Mouse (Mus musculus) limb, embryonic 13.5 days (tissue): ENCODE measurements around the gene Pdpr. TPM values are rescaled to one million over a fixed set of nuclear protein-coding genes. Genes with fewer than 3 reads are reported as not detected.
"Not testable (repeated sequence)": the region's sequence is repeated elsewhere in the genome, so short reads cannot be mapped to it uniquely, and the experiment has no call there.

ENCODE experiments used
- ATAC-seq: fragments of 200-750 bp; cut with Nextera tagmentation; 2 replicates; pipeline ENCODE4 v1.8.0; 2017; ENCODE audit warnings: low read depth, moderate number of reproducible peaks, moderate TSS enrichment; ENCODE audit not compliant: low FRiP score
- H3K27ac ChIP-seq: fragments of 300-500 bp; sonication (generic); 2 replicates; pipeline ENCODE4 v1.5.1; 2015; ENCODE audit warnings: inconsistent platforms, mild to moderate bottlenecking, moderate library complexity
- H3K27me3 ChIP-seq: fragments of 300-500 bp; sonication (generic); 2 replicates; pipeline ENCODE4 v1.6.1; 2015; ENCODE audit warnings: mild to moderate bottlenecking, inconsistent platforms
- H3K36me3 ChIP-seq: fragments of 300-500 bp; sonication (generic); 2 replicates; pipeline ENCODE4 v1.6.1; 2015; ENCODE audit warnings: inconsistent platforms, mild to moderate bottlenecking, moderate library complexity
- H3K4me1 ChIP-seq: fragments of 300-500 bp; sonication (generic); 2 replicates; pipeline ENCODE4 v1.6.1; 2015; ENCODE audit warnings: inconsistent platforms
- H3K4me2 ChIP-seq: fragments of 300-500 bp; sonication (generic); replicated peaks from 2 replicates; pipeline ENCODE4 v1.6.1; 2015; ENCODE audit warnings: inconsistent platforms, mild to moderate bottlenecking, moderate library complexity
- H3K4me3 ChIP-seq: fragments of 300-500 bp; sonication (generic); 2 replicates; pipeline ENCODE4 v1.5.1; 2015; ENCODE audit warnings: moderate library complexity, mild to moderate bottlenecking, inconsistent platforms
- H3K9ac ChIP-seq: fragments of 300-500 bp; sonication (generic); 2 replicates; pipeline ENCODE4 v1.6.1; 2015; ENCODE audit warnings: mild to moderate bottlenecking, inconsistent platforms
- H3K9me3 ChIP-seq: fragments of 300-500 bp; sonication (generic); 2 replicates; pipeline ENCODE4 v1.6.1; 2016; ENCODE audit warnings: inconsistent platforms
- WGBS: fragments of 180-500 bp; shearing (Covaris S2); methylation state at CpG from one replicate; pipeline ENCODE4 v1.1.7; 2015; 5-methylcytosine and 5-hydroxymethylcytosine counted together
- polyA plus RNA-seq: library from polyadenylated mRNA; unstranded; fragments of >200 nt; fragmentation: Nextera tagmentation; extraction: Ambion mirVana; gene quantifications from 2 replicates; pipeline ENCODE4 v1.2.1, GENCODE M21; 2015

Pdpr gene
- polyA plus RNA-seq, 1 experiment from 2014 or later: 12.8 TPM

DNA sequence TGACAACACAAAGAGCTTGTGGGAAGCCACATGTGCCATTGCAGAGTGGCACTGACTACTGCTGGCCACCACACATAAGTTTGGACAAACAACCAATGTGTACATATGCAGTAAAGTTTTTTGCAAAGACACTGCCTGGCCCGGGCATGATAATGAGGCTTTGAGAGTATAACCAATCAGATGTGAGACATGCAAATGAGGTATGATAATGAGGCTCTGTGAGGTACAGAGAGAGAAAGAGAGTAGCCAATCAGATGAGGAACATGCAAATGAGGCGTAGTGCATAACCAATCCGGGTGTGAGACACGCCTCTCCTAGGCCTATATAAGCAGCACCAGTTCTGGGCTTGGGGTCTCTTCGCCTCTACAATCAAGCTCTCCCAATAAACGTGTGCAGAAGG is 2.1 kb upstream of the Pdpr start, which contains the start of gene Clec18a:
TSS of gene Clec18a (minus strand) at position 101 of the 400 bp plus-strand sequence.
- H3K36me3 ChIP-seq, H3K27me3 ChIP-seq, H3K27ac ChIP-seq, H3K4me3 ChIP-seq, H3K4me2 ChIP-seq, H3K4me1 ChIP-seq, ATAC-seq, H3K9ac ChIP-seq, H3K9me3 ChIP-seq: not testable (repeated sequence)
- WGBS: 89% methylated on average over 5 of the region's 6 CpGs

DNA sequence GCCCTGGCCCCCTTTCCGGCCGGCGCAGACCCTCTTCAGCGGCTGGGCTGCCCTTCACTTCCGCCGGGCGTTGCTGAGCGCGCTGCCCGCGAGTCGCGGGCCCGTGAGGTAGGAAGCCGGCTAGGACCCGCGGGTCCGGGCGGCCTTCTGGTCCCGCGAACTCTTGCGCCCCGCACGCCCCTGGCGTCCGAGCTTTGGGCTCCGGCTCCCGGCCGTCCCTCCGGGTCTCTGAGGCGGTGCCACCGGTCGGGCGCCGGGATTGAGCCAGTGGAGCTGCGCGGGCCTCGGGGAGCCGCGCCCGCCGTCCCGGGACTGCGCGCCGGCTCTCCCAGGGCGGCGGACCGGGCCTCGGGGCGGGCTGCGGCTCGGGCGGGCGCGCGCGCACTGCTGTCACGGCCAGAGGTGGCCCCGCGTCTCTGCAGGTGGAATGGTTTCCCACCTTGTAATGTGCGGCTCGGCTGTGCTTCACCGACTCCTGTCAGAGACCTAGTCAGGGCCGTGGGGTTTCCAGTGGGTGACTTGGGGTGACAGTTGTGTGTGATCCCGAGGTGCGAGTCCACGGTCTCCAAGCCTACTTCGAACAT is 381 bp downstream of the Pdpr start:
- 1% methylated on average over 69 of the region's 69 CpGs for WGBS
- ATAC-seq: peak; percentile 45

GRCm38 (mm10) chr8:111114891-111115290 is 20.5 kb downstream of the Pdpr start:
- no peaks in the 10 kb centered on the region for H3K9me3 ChIP-seq
- H3K9ac ChIP-seq: no peak overlapping the region
- peaks cover 83% of the 10 kb centered on the region for H3K36me3 ChIP-seq
- no peak overlapping the region for H3K27ac ChIP-seq
- no peak for ATAC-seq
- WGBS: 95% methylated on average over 5 of the region's 5 CpGs
- no peaks in the 10 kb centered on the region for H3K27me3 ChIP-seq
- no peaks in the 10 kb centered on the region for H3K4me1 ChIP-seq
- no peak overlapping the region for H3K4me2 ChIP-seq
- H3K4me3 ChIP-seq: no peak overlapping the region

More for the DNA sequence above, 381 bp downstream of the Pdpr start:
- H3K27ac ChIP-seq, H3K4me1 ChIP-seq, H3K36me3 ChIP-seq, H3K27me3 ChIP-seq, H3K9me3 ChIP-seq: not testable (repeated sequence)
- Histone ChIP-seq H3K4me2 (peak overlapping the region; percentile 83), H3K4me3 (peak overlapping the region; percentile 63), H3K9ac (peak overlapping the region; percentile 76)

DNA sequence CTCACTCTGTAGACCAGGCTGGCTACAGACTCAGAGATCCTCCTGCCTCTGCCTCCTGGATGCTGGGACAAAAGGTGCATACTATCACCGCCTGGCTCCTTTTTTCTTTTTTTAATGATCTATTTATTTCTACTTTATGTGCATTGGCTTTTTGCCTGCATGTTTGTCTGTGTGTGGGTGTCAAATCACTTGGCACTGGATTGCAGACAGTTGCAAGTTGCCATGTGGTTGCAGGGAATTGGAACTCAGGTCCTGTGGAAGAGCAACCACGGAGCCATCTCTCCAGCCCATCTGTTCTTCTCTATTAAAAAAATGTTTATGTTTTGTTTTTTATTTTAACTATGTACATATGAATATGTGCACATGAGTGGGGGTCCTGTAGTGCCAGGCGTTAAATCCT is 25.1 kb downstream of the Pdpr start:
- H3K4me3 ChIP-seq: no peak overlapping the region
- H3K27ac ChIP-seq: no peak overlapping the region
- H3K9me3 ChIP-seq: no peaks in the 10 kb centered on the region
- no peak overlapping the region for H3K4me2 ChIP-seq
- H3K9ac ChIP-seq: no peak overlapping the region
- peaks cover 93% of the 10 kb centered on the region for H3K36me3 ChIP-seq
- WGBS: 93% methylated on average over 3 of the region's 3 CpGs
- H3K27me3 ChIP-seq: no peaks in the 10 kb centered on the region
- ATAC-seq: no peak
- H3K4me1 ChIP-seq: no peaks in the 10 kb centered on the region

DNA sequence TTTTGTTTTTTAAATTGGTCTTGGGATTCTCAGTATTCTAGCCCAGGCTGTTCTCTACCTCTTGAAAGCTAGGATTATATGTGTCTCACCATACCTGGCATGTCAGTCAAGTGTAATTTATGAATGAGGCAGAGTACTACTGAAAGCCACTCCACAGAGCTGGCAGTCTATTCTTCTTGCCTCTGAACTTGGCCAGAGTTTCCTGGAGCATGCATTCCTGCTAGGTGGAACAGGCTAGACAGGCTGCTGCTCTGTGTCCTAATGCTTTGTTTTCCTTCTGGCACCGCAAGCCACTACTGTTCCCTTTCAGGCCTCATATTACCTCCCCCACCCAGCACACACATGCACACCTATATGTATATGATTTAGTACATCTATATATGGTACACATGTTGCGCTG is 36.3 kb downstream of the Pdpr start:
- no peak for ATAC-seq
- Histone ChIP-seq H3K36me3 (peaks cover 68% of the 10 kb centered on the region), H3K27me3 (no peaks in the 10 kb centered on the region), H3K9ac (no peak overlapping the region), H3K4me3 (no peak overlapping the region), H3K4me1 (no peaks in the 10 kb centered on the region), H3K9me3 (no peaks in the 10 kb centered on the region), H3K27ac (no peak overlapping the region), H3K4me2 (no peak overlapping the region)
- WGBS: 86% methylated on average over 2 of the region's 2 CpGs

DNA sequence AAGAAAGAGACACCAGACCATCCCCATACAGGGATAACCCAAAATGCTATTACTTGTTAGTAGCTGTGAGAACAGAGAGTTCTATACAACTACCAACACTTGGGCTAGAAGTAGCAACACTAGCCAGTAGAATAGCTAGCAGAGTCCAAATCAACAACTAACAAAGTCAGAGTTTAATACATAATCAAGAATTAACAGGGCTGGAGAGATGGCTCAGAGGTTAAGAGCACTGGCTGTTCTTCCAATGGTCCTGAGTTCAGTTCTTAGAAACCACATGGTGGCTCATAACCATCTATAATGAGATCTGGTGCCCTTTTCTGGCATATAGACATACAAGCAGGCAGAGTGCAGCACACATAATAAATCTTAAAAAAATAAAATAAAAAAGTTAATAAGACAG is 48.1 kb downstream of the Pdpr start:
- no peaks in the 10 kb centered on the region for H3K9me3 ChIP-seq
- no peaks in the 10 kb centered on the region for H3K27me3 ChIP-seq
- no peak overlapping the region for H3K4me3 ChIP-seq
- H3K36me3 ChIP-seq: peaks cover 21% of the 10 kb centered on the region
- no peak overlapping the region for H3K27ac ChIP-seq
- peaks cover 14% of the 10 kb centered on the region; the same call in 1 of the 2 replicates for H3K4me1 ChIP-seq
- H3K9ac ChIP-seq: no peak overlapping the region
- H3K4me2 ChIP-seq: no peak overlapping the region
- no peak for ATAC-seq

DNA sequence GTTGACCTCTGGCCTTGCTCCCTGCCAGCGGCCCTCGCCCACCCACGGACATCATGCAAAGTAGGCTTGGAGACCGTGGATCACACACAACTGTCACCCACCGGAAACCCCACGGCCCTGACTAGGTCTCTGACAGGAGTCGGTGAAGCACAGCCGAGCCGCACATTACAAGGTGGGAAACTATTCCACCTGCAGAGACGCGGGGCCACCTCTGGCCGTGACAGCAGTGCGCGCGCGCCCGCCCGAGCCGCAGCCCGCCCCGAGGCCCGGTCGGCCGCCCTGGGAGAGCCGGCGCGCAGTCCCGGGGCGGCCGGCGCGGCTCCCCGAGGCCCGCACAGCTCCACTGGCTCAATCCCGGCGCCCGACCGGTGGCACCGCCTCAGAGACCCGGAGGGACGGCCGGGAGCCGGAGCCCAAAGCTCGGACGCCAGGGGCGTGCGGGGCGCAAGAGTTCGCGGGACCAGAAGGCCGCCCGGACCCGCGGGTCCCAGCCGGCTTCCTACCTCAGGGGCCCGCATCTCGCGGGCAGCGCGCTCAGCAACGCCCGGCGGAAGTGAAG is 50.5 kb downstream of the Pdpr start:
- ATAC-seq: peak; percentile 45; the same call in 1 of the 2 replicates
- WGBS: under 1% methylated on average over 52 of the region's 63 CpGs
- not testable (repeated sequence) for H3K36me3 ChIP-seq

DNA sequence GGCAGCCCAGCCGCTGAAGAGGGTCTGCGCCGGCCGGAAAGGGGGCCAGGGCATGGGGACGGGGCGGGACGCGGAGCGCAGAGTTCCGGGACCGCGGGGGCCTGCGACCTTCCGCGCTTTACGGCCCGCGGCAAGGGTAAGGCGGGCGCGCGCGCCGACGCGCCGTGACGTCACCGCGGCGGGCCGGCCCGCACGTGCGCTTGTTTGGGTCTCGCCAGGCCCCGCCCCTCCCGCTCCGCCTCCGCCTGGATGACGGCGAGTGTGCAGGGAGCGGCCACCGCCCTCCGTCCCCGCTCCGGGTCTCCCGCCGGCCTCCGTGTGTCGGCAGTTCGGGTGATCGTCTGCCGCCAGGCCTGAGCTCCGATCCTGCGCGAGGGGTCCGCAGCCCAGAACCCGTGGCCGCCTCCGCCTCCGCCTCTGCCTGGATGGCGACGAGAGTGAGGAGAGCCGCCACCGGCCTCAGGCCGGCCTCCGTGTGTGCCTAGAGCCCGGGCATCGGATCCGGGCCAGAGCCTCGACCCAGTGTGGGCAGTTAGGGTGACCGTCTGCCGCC is 51.1 kb downstream of the Pdpr start:
- Histone ChIP-seq H3K4me2 (peak overlapping the region; percentile 81), H3K4me1 (peaks cover 14% of the 10 kb centered on the region; the same call in 1 of the 2 replicates), H3K4me3 (peak overlapping the region; percentile 67), H3K9ac (peak overlapping the region; percentile 82)
- not testable (repeated sequence) for H3K27ac ChIP-seq, H3K36me3 ChIP-seq, H3K9me3 ChIP-seq, H3K27me3 ChIP-seq
- peak; percentile 93 for ATAC-seq
- under 1% methylated on average over 61 of the region's 74 CpGs for WGBS

More for the DNA sequence above, 50.5 kb downstream of the Pdpr start:
- Histone ChIP-seq H3K4me2 (peak overlapping the region; percentile 81), H3K9ac (peak overlapping the region; percentile 73), H3K4me3 (peak overlapping the region; percentile 67), H3K4me1 (peaks cover 14% of the 10 kb centered on the region; the same call in 1 of the 2 replicates)
- H3K27ac ChIP-seq, H3K9me3 ChIP-seq, H3K27me3 ChIP-seq: not testable (repeated sequence)

DNA sequence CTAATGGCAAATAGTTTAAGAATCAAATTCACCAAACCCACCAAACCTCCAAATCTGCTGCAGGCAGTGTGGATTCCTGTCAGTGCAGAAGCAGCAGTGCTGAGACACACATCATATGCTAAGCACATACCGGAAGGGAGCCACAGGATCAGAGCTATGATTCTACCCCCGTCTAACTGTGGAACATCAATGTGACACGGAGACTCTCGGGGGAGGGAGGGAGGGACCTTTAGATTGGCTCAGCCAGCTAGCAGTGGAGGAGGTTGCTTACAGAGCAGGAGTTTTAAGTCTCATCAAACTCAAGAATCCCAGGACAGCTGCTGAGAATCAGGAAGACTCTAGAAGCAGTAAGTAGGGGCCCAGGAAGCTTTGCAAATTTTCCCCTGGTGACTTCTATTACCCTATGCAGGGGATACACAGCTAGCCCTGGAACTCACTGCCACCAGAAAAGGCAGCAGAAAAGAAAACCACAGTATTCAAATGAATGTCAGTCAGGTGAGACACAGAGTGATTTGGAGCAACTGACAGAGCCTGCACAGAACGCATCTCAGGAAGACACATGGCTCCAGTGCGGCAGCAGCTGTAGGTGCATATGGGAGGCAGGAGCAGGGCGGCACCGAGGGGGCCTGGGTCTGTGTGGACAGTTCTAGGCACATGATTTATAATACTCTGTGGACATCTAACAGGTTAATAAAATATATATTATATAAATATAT is 61.4 kb downstream of the Pdpr start:
- no peaks in the 10 kb centered on the region for H3K9me3 ChIP-seq
- ATAC-seq: no peak
- 87% methylated on average over 8 of the region's 8 CpGs for WGBS
- no peaks in the 10 kb centered on the region for H3K27me3 ChIP-seq
- no peak overlapping the region for H3K27ac ChIP-seq
- no peak overlapping the region for H3K4me3 ChIP-seq
- no peak overlapping the region for H3K4me2 ChIP-seq
- peaks cover 89% of the 10 kb centered on the region for H3K36me3 ChIP-seq
- H3K4me1 ChIP-seq: no peaks in the 10 kb centered on the region
- no peak overlapping the region for H3K9ac ChIP-seq

DNA sequence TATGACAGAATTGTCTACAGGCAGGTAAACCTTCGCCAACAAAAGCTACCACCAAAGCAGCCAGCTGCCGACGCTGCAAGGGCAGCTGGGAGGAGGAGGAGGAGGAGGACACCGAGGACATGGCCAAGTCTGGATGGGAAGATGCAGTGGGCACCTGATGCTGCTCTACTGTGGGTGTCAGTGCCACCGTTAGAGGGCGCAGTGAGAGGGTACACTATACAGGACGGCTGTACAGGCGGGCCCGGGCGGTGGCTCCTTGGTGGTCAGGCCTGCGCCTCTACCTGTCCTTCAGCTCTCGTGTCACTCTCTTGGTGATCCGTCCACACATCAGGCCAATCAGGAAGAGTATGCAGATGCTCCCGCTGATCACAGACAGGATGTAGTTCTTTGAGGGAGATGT is 63.2 kb downstream of the Pdpr start:
- Histone ChIP-seq H3K4me2 (no peak overlapping the region), H3K9ac (no peak overlapping the region), H3K4me1 (no peaks in the 10 kb centered on the region), H3K27me3 (no peaks in the 10 kb centered on the region), H3K27ac (no peak overlapping the region), H3K4me3 (no peak overlapping the region), H3K36me3 (peaks cover 98% of the 10 kb centered on the region), H3K9me3 (no peaks in the 10 kb centered on the region)
- ATAC-seq: no peak
- WGBS: 45% methylated on average over 14 of the region's 14 CpGs

DNA sequence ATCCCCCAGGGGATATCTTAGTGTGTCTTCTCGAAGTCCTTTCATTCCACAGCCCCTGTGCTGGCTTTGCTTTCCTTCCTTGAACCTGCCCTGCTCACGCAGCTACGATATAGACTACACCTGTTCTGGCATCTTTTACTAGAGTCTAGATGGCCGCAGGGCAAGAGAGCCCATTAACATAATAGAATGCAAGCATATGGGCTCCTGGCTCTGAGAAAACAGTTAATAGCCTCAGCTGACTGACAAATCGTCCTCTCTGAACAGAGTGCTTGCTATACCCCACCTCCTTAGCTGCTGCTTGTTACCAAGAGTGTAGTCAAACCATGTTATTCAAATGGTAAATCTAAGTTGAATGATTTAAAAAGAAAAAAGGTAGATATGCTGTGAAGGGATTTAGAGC is 77.2 kb downstream of the Pdpr start:
- Histone ChIP-seq H3K36me3 (peaks cover 93% of the 10 kb centered on the region), H3K4me2 (no peak overlapping the region), H3K9me3 (no peaks in the 10 kb centered on the region), H3K27me3 (no peaks in the 10 kb centered on the region), H3K27ac (no peak overlapping the region), H3K9ac (no peak overlapping the region), H3K4me1 (no peaks in the 10 kb centered on the region), H3K4me3 (no peak overlapping the region)
- 76% methylated on average over 5 of the region's 5 CpGs for WGBS
- ATAC-seq: no peak

- no peak overlapping the region for H3K4me3 ChIP-seq
- H3K36me3 ChIP-seq: peaks cover 71% of the 10 kb centered on the region
- H3K9ac ChIP-seq: no peak overlapping the region
- H3K27ac ChIP-seq: no peak overlapping the region
- 91% methylated on average over 4 of the region's 4 CpGs for WGBS
- no peaks in the 10 kb centered on the region for H3K4me1 ChIP-seq
- H3K9me3 ChIP-seq: no peaks in the 10 kb centered on the region
- H3K4me2 ChIP-seq: no peak overlapping the region
- H3K27me3 ChIP-seq: no peaks in the 10 kb centered on the region
- ATAC-seq: no peak
These were observed 91.1 kb downstream of the Pdpr start for GRCm38 (mm10) chr8:111185472-111185947.
